ENCODE assay signal across 9 mouse cellular contexts in genomic region chr5:103364791-103365699, GRCm38 (mm10). TPM values are rescaled to one million over a fixed set of nuclear protein-coding genes. Genes with fewer than 3 reads are reported as not detected.
DNase-seq lines count a peak whose midpoint lies in the region; ATAC-seq and TF ChIP-seq lines count a peak whose summit lies in the region.
"Had no signal": no experiment of that assay in that cellular context is flagged by ENCODE, and none has a peak within 500 bp of the region (broad histone marks: within the 10 kb centered on the region; RNA-seq: fewer than 3 reads in every experiment).

No protein-coding gene starts in this region.

- H3K4me1 ChIP-seq in heart, embryonic 14.5 days (ENCODE audit: control insufficient read depth in 2 of 2, insufficient read depth in 2 of 2, low read length in 2 of 2), result peaks cover 7 to 11% of the 10 kb centered on the region in 2 experiments
- H3K4me1 ChIP-seq in forebrain, embryonic 14.5 days (ENCODE audit: control insufficient read depth, insufficient read depth, low read length), result peaks cover 8% of the 10 kb centered on the region
- H3K4me1 ChIP-seq in kidney, postnatal 0 days (replicated peaks; ENCODE audit: insufficient read depth, low read length), result peaks cover 8% of the 10 kb centered on the region; the same call in 1 of the 2 replicates

- no peaks in the 10 kb centered on the region for H3K27me3 ChIP-seq in heart, embryonic 14.5 days (ENCODE audit: control insufficient read depth, insufficient read depth, low read length)
- H3K27me3 ChIP-seq in forebrain, embryonic 14.5 days (replicated peaks; ENCODE audit: control insufficient read depth, insufficient read depth, low read length), result no peaks in the 10 kb centered on the region
- H3K27me3 ChIP-seq in kidney, postnatal 0 days (ENCODE audit: insufficient read depth, low read length), result no peaks in the 10 kb centered on the region

- no peak for DNase-seq in heart, postnatal 25 days (ENCODE audit: low spot score)
- DNase-seq in forebrain, embryonic 14.5 days (ENCODE audit: low spot score), result peak; percentile 68
- DNase-seq in kidney, postnatal 0 days (ENCODE audit: low spot score), result peak; percentile 55
- no peak for DNase-seq in frontal cortex, postnatal 25 days (ENCODE audit: low spot score in 2 of 2)
- DNase-seq in urinary bladder, postnatal 10 days (ENCODE audit: low spot score), result no peak

- WGBS in heart, embryonic 14.5 days, result 59% methylated on average over 21 of the region's 21 CpGs
- WGBS in forebrain, embryonic 14.5 days, result 49% methylated on average over 21 of the region's 21 CpGs
- WGBS in kidney, postnatal 0 days, result 53% methylated on average over 21 of the region's 21 CpGs

- H3K36me3 ChIP-seq in heart, embryonic 14.5 days (ENCODE audit: control insufficient read depth, insufficient read depth, low read length), result no peaks in the 10 kb centered on the region
- no peaks in the 10 kb centered on the region for H3K36me3 ChIP-seq in forebrain, embryonic 14.5 days (ENCODE audit: control insufficient read depth, insufficient read depth, low read length)
- no peaks in the 10 kb centered on the region for H3K36me3 ChIP-seq in kidney, postnatal 0 days (ENCODE audit: insufficient read depth, low read length)

- no peak overlapping the region for H3K4me3 ChIP-seq in heart, embryonic 14.5 days (ENCODE audit: control insufficient read depth in 1 of 2, insufficient read depth in 1 of 2, low read depth in 1 of 2, low read length in 2 of 2)
- no peak overlapping the region for H3K4me3 ChIP-seq in forebrain, embryonic 14.5 days (ENCODE audit: low read depth, low read length)
- H3K4me3 ChIP-seq in kidney, postnatal 0 days (replicated peaks; ENCODE audit: low read depth, low read length), result no peak overlapping the region

- no peak for ATAC-seq in heart, embryonic 14.5 days (ENCODE audit: insufficient number of reproducible peaks, insufficient read depth, low FRiP score, low read depth)
- peak; percentile 82 for ATAC-seq in forebrain, embryonic 14.5 days
- peak; percentile 90 for ATAC-seq in kidney, postnatal 0 days (replicated peaks; ENCODE audit: low FRiP score, low read depth)
- 0 out of 2 replicates have a peak, but pooled peaks have one; percentile 24 for ATAC-seq in megakaryocyte-erythroid progenitor cell, adult 5-6 weeks (replicated peaks; ENCODE audit: low FRiP score, low TSS enrichment, poor library complexity, severe bottlenecking)
- ATAC-seq in erythroblast, adult 5-6 weeks (replicated peaks; ENCODE audit: low FRiP score, poor library complexity, severe bottlenecking), result no peak

- no peak overlapping the region for H3K27ac ChIP-seq in heart, embryonic 14.5 days (replicated peaks in 1 of 2; ENCODE audit: control insufficient read depth in 1 of 2, insufficient read depth in 1 of 2, low read depth in 2 of 2, low read length in 2 of 2)
- H3K27ac ChIP-seq in forebrain, embryonic 14.5 days (ENCODE audit: low read depth, low read length), result no peak overlapping the region
- peak overlapping the region; percentile 81 for H3K27ac ChIP-seq in kidney, postnatal 0 days

- H3K9ac ChIP-seq in heart, embryonic 14.5 days (ENCODE audit: low read length), result no peak overlapping the region
- H3K9ac ChIP-seq in forebrain, embryonic 14.5 days (ENCODE audit: low read length), result no peak overlapping the region
- H3K9ac ChIP-seq in kidney, postnatal 0 days (ENCODE audit: low read depth, low read length), result no peak overlapping the region

- no peak for TF ChIP-seq CTCF in kidney, postnatal 0 days (IDR thresholded peaks at IDR 0.05; ENCODE audit: low read depth)

- intact Hi-C loops in heart, postnatal 25 days (cut with DNase I), result no loop called here

- peak overlapping the region; percentile 49 for H3K4me2 ChIP-seq in heart, embryonic 14.5 days (ENCODE audit: low read length)
- peak overlapping the region; percentile 29 for H3K4me2 ChIP-seq in forebrain, embryonic 14.5 days (ENCODE audit: low read length)
- H3K4me2 ChIP-seq in kidney, postnatal 0 days (ENCODE audit: low read length), result peak overlapping the region; percentile 4; the same call in 1 of the 2 replicates

- H3K9me3 ChIP-seq in heart, embryonic 14.5 days (ENCODE audit: control insufficient read depth, low read length), result no peaks in the 10 kb centered on the region
- H3K9me3 ChIP-seq in forebrain, embryonic 14.5 days (replicated peaks; ENCODE audit: control insufficient read depth, low read length), result no peaks in the 10 kb centered on the region
- no peaks in the 10 kb centered on the region for H3K9me3 ChIP-seq in kidney, postnatal 0 days (replicated peaks; ENCODE audit: low read length)

RNA-seq across cellular contexts. Expression of gene Ptpn13, which starts 59.9 kb away (rescaled TPM):
- polyA plus RNA-seq in heart, embryonic 14.5 days (2014; fragmentation: Nextera tagmentation; extraction: Ambion mirVana), result 8.5 and 9.3 TPM in 2 replicates
- 1 to 10 TPM; 6.1 to 6.6 TPM for total RNA-seq in heart, postnatal 25 days (2021)
- polyA plus RNA-seq in forebrain, embryonic 14.5 days (2014; fragmentation: Nextera tagmentation; extraction: Ambion mirVana), result 4.8 and 5.6 TPM in 2 replicates
- polyA plus RNA-seq in kidney, postnatal 0 days (2015; fragmentation: Nextera tagmentation; extraction: Ambion mirVana), result 20.4 and 20.8 TPM in 2 replicates
- total RNA-seq in megakaryocyte-erythroid progenitor cell, adult 5-6 weeks (2014; fragmentation: Nextera tagmentation), result 7.4 and 8.7 TPM in 2 replicates
- total RNA-seq in megakaryocyte-erythroid progenitor cell, adult 5-6 weeks (2017), result 4.0 and 7.9 TPM in 2 replicates
- 0.96 and 1.0 TPM in 2 replicates for total RNA-seq in erythroblast, adult 5-6 weeks (2015; ENCODE audit: low replicate concordance)
- total RNA-seq in erythroblast, adult 5-6 weeks (2017; ENCODE audit: low replicate concordance), result 0.28 and 1.8 TPM in 2 replicates
- total RNA-seq: granulocyte monocyte progenitor cell, adult 5-6 weeks had no signal

Comparison
In these comparisons a context has a peak if more than half of its experiments do, and no peak if none do; other contexts are left out.
1. ATAC-seq: peak in forebrain, embryonic 14.5 days (single experiment), kidney, postnatal 0 days (single experiment) and megakaryocyte-erythroid progenitor cell, adult 5-6 weeks (single experiment); none in heart, embryonic 14.5 days (single experiment) and erythroblast, adult 5-6 weeks (single experiment).
2. DNase-seq: peak in forebrain, embryonic 14.5 days (single experiment) and kidney, postnatal 0 days (single experiment); none in heart, postnatal 25 days (single experiment), frontal cortex, postnatal 25 days (0 of 2) and urinary bladder, postnatal 10 days (single experiment).
3. Peak in every context shown above with its lines, with median percentiles within 50 percentile points of each other: H3K4me2 ChIP-seq.